Mouse (Mus musculus): ENCODE results near the gene Dido1.

The Dido1 gene

GRCm38 (mm10) chr2:180709923-180710272 lies at the start of gene Dido1, which contains the start of gene Gid8:
Gene Dido1, minus strand, starts transcription at chr2:180709999.
Gene Gid8, plus strand, starts transcription at chr2:180710117.
- 1% methylated on average over 43 of the region's 43 CpGs for WGBS

- WGBS = 34% methylated on average over 15 of the region's 15 CpGs
Measured at GRCm38 (mm10) chr2:180758513-180759263, 48.9 kb upstream of the Dido1 start.

GRCm38 (mm10) chr2:180756786-180757185 lies 47.0 kb upstream of the Dido1 start:
- WGBS = 41% methylated on average over 2 of the region's 2 CpGs

- 47% methylated on average over 8 of the region's 8 CpGs for WGBS
Measured at GRCm38 (mm10) chr2:180755896-180756295, 46.1 kb upstream of the Dido1 start.

DNA sequence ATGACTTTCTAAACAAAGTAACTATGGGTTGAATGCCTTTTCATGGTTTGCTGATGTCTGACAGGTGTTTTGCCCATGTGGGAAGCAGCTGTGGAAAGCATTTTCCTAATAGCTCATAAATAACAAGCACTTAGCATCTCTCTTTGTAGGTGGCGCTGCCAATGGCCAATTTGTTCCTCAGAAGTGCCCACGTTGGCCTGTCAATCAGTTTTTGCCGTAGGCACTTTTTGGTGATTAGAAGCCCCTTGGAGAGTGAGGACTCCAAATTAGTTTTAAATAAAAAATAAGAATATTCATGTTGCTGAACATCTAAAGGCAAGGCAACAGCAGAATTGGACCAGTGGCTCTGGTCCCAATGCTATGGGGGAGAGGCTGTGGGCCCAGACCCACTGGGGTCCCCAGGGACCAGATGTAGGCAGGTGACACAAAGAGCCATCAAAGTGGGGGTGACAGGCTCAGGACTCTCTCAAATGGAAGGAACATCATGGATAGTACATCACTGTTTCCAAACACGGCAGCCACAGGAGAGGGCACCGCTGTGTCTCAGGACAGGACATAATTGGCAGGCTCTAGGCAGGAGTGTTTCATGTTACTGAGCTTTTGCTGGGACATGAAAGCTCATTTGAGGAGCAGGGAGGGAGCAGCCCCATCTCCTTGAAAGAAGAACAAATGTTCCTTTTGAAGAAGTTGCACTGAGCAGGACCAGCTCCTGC lies 45.3 kb upstream of the Dido1 start:
- 76% methylated on average over 5 of the region's 5 CpGs for WGBS

DNA sequence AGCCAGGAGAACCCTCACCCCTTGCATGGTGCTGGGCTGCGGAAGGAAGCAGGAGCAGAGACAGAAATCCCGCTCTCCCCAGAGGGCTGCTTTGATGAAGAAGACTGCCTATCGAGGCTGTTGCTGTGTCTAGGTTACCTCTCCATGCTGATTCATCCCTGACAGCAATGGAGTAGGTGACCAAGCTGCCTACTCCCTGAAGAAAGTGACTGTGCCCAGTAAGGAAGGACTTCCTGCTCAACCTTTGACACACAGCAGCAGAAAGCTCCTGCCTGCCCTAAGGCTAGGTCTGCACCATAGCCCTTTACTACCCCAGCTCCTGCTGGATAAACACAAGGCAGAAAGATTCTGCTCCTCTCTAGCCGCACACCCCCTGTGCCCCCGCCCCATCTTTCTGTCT lies 39.1 kb upstream of the Dido1 start:
- WGBS = 52% methylated on average over 5 of the region's 5 CpGs

DNA sequence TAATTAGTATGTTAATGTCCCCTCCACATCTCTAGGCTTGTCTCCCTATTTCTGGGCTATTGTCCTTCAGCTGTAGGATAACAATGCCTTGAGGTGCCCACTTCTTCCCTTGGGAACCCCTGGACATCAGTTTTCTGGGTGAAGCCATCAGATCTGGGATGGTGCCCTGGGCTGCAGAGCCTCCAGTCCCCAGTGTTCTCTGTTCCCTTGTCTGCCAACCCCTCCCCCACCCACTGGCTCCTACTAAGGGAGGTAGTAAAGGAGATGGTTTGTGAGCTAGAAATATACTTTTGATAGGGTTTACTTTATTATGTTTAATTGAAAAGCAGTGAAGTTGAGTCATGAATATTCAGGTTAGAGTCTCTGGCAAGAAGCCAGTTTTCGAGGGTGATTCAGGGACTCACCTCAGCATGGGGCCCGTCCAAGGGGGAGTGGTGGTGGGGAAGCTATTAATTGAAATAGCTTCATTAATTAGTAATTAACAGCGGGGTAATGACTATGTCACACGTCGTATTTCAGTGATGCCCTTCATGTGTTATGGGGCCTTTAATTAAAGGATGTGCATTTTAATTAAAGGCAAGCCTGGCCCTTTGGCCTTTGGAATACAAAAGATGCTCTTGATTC lies 36.9 kb upstream of the Dido1 start:
- WGBS = 25% methylated on average over 5 of the region's 5 CpGs

DNA sequence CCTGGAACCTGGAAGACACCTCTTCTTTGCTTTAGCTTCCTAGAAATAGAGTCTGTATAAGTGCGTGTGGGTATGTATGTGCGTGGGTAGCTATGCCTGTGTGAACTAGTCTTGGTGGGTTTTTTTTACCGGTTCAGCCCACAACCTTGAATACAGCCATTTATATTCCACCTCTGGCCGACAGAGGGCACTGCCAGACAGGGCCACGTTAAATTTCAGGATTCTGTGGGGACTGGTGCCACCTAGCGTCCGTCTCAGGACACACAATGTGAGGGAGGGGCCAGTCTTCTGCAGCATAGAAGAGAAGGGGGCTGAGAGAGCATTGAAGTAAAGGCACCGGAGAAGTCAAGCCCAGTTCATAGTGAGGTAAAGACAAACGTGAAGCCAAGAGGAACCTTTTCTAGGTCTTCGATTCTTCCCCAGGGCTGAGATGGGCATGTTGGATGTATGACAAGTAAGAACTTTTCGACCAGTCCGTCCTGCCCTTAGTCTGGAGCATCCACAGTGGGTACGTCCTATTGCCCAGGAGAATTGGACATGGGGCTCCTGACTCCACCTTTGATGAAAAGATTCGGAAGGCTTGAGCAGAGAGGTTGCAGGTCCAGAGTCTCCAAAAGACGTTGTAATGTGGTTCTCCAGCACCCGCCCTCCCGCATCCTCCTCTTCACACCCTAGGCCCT lies 35.6 kb upstream of the Dido1 start:
- 30% methylated on average over 17 of the region's 17 CpGs for WGBS

GRCm38 (mm10) chr2:180743321-180743720 lies 33.5 kb upstream of the Dido1 start:
- 89% methylated on average over 2 of the region's 2 CpGs for WGBS

- 92% methylated on average over 6 of the region's 6 CpGs for WGBS
Measured at GRCm38 (mm10) chr2:180742820-180743219, 33.0 kb upstream of the Dido1 start.

DNA sequence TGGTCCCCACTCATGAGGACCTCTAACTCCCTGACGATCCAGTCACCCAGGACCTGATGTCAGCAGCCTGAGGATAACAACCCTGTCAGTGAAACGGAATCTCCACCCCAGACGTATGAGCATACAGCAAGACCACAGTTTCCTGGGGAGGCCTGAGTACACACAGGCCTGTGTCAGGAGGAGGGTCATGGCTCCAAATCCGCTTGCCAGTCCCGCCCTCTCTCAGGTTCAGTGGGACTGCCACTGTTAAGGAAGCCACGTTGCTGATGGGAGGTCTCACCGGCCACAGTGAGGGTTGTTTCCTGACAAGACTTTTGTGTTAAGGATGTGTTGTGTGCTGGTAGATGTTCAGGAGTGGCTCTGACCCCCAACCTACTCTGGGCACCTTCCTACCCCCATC lies 31.6 kb upstream of the Dido1 start:
- 76% methylated on average over 7 of the region's 7 CpGs for WGBS

- WGBS = 54% methylated on average over 3 of the region's 3 CpGs
Measured at GRCm38 (mm10) chr2:180740349-180740748, 30.6 kb upstream of the Dido1 start.

- 84% methylated on average over 2 of the region's 2 CpGs for WGBS
Measured at GRCm38 (mm10) chr2:180737984-180738383, 28.2 kb upstream of the Dido1 start.

- whole genome bisulfite sequencing = 43% methylated on average over 7 of the region's 7 CpGs
Measured at GRCm38 (mm10) chr2:180735232-180735631, 25.4 kb upstream of the Dido1 start.

GRCm38 (mm10) chr2:180731984-180732383 lies 22.2 kb upstream of the Dido1 start:
- WGBS = 67% methylated on average over 6 of the region's 6 CpGs

DNA sequence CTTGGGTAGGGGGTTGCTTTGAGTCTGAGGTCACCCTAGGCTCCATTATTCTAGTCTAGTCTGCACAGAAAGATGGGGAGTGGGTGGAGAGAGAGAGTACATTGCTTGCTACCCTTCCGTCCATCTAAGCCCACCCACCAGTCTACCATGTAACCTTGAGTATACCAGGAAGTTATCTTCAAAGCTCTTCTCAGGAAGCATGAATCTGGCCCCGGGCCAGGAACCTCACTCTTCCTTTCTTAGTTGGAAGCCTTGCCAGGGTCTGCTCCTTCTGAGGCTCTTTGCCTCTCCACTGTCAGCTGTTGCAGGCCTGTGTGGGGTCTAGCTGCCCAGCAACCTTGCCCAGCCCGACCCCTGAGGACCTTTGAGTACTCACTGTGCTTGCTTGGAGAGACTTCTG lies 21.2 kb upstream of the Dido1 start:
- WGBS = 65% methylated on average over 3 of the region's 3 CpGs

DNA sequence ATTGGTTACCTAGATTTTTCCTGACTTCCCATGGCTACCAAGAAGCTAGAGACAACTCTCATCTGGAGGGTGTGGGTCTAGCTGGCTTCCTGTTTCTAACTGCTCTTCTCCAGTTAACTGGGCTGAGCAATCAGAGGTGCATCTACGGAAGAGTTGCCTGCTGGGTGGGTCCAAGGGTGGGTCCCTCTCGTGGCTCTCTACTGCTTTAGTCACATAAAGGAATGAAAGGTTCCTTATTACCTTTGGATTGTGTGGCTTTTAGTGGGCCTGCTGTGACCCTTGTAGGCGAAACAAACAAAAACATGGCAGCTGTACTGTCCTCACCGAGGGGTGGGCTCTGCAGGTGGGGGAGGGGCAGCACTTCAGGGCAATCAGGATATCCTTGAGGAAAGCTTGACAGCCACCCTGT lies 17.8 kb upstream of the Dido1 start:
- 63% methylated on average over 4 of the region's 4 CpGs for WGBS

DNA sequence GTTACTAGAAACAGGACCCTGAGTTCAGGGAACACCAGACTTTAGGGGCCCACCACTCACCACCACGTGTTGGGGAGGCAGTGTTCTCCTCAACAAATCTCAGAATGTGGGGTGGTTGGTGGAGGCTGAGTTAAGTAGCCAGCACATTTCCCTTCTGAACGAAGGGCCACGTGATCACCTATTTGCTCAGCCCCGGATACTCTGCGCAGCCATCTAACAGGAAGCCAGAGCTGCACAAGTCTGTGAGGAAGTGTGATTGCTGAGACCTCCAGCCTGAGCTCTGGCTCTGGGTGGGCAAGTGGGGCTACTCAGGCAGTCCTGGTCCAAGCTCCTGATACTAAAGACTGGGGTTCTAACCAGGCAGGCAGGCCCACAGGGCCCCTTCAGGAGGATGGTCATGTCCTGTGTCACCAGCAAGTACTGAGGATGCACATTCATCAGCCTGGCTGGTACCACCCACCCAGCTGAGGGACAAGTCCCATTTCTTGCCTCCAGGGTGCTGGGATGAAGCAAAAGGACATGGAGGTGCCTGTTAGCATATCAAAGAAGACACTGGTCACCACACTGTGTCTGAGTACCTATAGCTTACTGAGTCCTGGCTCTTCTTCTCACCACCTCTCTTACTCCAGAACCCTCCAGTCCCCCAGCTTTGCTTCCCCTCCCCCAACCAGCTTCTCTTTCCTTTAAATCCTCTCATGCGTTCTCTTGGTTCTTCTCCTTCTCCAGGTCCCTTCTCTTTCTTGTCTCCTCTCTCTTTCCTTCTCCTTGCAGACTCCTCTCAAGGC lies 17.1 kb upstream of the Dido1 start:
- 71% methylated on average over 6 of the region's 6 CpGs for WGBS

DNA sequence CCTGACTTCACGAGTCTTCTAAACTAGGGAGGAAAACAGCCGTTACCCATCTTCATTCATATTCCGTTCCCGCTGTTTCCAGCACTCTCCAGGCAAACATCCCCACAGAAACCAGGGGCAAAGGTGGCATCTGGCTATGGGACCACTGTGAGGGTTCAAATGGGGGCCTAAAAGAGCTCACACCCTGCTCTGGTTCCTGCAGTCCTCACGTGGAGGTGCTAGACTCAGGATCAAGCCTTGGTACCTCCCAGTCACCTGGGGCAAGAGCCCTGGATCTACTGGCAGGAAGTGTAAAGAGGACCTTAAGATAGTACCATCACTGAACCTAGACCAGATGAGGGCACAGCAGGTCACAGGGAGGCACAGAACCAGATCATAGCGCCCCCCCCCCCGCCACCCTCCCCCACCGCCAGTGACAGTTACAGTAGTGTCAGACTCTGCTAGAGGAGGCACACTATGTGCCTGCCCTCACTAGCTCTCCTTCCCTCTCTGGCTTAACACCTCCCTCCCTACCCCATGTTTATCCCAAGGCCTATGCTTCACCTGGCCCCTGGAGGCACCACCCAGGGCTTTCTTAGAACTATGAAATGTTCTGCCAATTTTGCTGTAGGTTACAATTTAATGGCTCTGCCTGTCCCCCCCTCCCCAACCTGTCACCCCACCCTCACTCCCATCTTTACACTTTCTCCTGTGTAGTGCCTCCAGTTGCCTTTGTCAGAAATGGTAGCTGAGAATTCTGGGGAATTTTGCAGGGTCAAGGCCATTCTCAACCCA lies 16.2 kb upstream of the Dido1 start:
- 21% methylated on average over 8 of the region's 8 CpGs for WGBS

GRCm38 (mm10) chr2:180725414-180725778 lies 15.6 kb upstream of the Dido1 start:
- WGBS = 9% methylated on average over 6 of the region's 6 CpGs
